Mouse (Mus musculus): ENCODE data around the gene Nhlh1.

The Nhlh1 gene

DNA sequence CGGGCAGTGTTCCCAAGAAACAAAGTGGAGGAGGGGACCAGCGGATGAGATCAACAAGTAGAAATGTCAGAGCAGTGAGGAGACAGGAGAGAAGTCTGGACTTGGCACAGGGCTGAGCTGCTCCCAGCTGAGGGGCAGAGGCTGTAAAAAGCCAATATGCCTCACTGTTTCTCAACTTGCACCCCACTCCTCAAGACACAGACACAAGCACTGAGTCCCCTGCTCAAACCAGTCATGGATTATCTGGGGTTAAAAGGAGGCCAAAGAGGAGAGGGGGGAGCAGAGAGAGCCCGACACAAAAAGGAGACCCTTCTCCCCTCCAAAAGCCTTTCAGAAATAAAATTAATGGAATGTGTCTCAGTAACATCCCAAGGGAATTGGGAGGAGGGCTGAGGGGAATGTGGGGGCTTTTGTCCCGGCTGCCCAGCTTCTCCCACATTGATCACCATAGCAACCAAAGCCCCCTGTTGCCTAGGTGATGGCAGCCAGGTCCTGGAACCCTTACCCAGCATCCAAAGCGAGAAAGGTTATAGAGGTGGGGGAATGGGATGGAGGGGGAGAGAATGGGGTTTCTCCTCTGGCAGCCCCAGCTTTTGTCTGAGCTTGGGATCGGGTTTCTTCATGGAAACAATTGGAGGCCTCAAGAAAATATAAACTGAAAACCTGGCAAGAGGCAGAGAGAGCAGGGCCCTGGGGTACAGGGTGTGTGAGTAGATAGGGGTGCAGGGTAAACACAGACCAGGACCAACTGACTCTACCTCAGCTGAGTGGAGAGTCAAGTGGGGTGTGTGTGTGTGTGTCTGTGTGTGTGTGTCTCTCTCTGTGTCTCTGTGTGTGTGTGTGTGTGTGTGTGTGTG is 40.5 kb downstream of the Nhlh1 start:
- DNase-seq = no peak

DNA sequence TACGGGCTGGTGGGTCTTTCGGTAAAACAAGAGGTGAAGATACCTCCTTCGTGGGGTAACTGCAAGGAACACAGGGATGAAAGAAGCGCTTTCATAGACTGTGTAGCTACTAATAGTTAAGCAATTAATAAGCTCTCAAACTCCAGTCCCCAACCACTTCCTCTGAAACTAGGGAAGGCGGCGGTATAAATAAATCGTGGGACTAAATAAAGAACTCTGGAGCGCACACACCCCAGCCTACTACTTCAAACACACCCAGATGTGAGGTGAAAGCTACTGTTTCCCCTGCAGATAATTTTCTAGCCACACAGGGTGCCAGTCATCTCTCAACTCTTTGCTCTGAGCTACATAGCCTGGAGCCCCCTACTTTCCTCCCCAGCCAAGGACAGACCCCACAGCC is 41.3 kb downstream of the Nhlh1 start:
- no peak for DNase-seq

DNA sequence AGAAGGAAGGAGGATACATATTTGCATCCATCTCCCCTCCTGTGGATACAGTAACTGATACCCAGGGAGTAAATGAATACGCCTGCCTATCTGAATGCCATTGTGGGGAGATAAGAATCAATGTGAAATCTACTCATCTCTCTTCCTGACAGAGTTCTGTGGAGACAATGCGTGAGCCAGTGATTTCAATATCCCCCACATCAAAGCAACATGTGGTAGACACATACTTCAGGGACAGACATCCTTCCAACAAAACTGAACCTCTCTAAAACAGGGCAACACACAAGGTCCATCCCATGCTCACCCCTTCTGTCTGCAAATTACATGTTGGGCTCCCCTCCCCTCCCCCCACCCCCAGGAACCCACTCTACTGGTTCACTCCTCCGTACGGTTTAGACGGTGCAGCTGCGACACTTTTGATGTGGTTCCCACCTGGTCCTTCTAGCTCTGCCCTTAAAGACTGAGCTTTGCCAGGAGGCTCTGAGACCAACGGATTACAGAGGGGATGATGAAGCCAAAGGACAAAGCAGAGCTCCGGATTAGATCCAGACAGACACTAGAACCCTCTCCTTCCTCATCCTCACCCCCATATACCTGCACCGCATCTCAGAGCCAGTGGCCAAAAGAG is 41.9 kb downstream of the Nhlh1 start:
- DNase-seq = no peak

DNA sequence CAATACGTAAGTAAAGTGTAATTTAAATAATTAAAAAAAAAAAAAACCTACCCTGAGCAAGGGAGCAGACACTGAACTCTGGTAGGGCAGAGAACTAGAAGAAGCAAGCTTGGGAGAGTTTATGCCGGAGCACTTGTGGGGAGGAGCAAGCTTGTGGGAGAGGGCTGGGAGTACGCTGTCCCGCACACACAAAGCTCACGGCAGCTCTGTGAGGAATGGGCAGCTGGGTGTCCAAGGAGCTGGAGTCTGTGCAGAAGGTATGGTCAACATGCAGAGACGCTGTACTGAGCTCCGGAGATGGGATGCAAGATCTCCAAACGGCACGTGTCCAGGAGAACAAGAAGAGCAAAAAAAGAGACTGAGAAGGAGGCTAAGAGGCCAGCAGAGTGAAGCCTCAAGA is 42.6 kb downstream of the Nhlh1 start:
- no peak for DNase-seq

DNA sequence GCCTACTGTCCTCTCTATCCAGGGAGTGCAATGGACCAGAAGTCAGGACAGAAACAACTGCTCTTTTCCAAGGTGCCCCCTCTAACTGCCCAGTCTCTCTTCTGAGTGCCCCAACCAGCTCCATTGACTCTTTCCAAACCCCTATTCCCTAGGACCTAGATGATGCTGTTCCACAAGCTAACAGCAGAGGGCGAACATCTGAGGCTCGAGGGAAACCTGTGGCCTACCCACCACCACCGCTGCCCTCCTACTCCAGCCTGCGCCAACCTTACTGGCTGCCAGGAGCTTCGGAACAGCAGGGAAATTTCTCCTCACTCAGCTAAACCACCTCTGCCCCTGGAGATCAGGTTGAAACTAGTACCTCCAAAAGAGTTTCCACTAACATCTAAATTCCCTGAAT is 45.3 kb downstream of the Nhlh1 start:
- peak; percentile 44 to 62 for DNase-seq

DNA sequence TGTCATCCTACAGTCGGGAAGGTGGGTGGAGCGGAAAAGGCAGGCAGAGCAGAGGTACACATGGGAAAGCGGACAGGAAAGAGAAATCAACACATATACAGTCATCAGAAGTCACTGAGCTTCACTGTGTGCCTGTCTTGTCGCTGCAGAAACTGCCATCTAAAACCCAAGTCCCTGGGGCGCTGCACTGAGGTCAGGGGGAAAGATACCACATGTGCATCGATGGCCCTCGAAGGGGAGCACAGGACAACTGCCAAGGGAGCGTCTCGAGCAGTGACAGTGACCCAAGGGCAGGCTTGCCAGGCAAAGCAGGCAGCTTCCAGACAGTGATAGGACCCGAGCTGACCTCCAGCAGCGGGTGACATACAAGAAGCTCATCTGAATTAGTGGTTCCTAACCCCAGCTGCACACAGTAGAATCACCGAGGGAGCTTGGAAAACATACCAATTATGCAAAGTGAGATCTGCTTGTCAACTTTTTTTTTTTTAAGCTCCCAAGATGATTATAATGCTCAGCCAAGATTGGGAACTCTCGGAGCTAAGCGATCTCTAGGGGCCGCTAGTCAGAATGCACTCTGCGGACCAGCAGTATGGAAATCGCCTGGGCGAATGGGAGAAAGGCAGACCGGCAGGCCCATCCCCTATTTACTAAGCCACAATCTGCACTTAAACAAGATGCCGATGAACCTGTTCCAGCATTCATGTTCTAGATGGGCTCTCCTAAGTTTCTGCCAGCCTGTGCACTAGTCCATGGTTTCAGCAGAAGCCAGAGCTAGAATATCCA is 47.1 kb downstream of the Nhlh1 start:
- peak in 1 of 2 experiments; percentile 1 for DNase-seq

DNA sequence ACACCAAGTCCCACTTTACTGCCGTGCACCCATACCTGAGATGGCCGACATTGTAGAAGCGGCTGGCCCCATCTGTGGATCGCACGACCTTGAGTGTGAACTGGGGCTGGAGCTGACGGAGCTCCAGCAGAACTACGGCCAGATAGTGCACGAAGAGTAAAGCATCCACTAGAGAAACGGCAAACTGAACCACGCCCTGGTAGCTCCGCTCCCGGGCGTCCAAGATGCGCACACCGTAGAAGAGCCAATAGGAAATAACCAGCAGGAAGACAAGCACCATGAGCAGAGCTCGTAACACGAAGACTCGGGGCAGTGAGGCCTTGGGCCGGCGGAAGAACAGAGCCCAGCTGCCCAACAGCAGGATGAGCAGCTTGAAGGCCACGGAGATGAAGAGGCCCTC is 48.0 kb downstream of the Nhlh1 start:
- DNase-seq = no peak

DNA sequence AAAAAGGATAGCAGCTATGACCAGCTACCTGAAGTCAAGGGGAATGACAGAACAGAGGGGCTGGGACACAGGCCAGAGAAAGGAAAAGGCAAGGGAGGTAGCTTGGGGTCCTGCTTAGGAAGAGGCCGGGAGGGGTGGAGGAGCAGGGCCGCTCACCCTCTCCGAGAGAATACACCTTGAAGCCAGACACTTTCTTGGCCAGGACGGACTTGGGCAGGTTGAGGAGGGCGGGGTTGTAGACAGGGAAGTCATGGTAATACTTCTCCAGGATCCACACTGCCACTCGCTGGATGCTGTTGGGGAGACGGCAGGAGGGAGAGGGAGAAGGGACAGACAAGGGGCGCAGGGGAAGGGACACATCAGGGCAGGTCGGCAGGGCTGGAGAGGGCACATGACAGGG is 49.0 kb downstream of the Nhlh1 start:
- no peak for DNase-seq

DNA sequence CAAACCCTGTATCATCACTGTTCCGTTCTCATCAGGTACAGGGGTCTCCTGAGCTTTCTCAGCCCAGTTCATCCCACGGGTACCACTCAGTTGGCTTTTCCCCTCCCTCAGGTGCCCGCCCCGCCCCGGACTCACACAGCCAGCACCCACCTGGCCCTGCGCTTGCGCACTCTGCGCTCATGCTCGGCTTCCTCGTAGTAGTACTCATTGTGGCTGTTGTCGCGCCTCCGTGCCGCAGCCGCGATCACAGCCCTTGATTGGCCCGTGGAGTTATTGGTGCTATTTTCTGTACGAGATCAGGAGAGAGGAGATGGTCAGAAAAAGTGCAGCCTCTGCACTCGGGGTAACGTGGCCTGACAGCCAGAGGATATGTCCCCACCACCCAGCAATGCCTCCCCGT is 49.6 kb downstream of the Nhlh1 start:
- DNase-seq = no peak

Measured in lung, adult 18-20 months (tissue).